Mouse (Mus musculus) CH12.LX (cell line): ENCODE data around the gene Ttn.

ENCODE experiments used
- MXI1 ChIP-seq: IDR thresholded peaks from 2 replicates; pipeline ENCODE4 v1.6.1; 2011; ENCODE audit warnings: mild to moderate bottlenecking, low read depth, low read length, improper control_type of control experiment
- POLR2A ChIP-seq: IDR thresholded peaks from 2 replicates; pipeline ENCODE4 v1.6.1; 2011; ENCODE audit warnings: low read depth, mild to moderate bottlenecking, improper control_type of control experiment, low read length
- TCF12 ChIP-seq: IDR thresholded peaks from 2 replicates; pipeline ENCODE4 v1.6.1; 2014; ENCODE audit warnings: low read depth, mild to moderate bottlenecking, inconsistent platforms, low read length, improper control_type of control experiment

- TF ChIP-seq TCF12 (no peak), POLR2A (no peak), MXI1 (no peak)
These were observed 121.0 kb downstream of the Ttn start for GRCm38 (mm10) chr2:76861327-76861726.
